In genomic region chr4:132133920-132134319, GRCm38 (mm10) we compare ENCODE assay signal across 28 mouse cellular contexts. TPM values are rescaled to one million over a fixed set of nuclear protein-coding genes. Genes with fewer than 3 reads are reported as not detected.
A peak's percentile ranks its signal among the peaks of the same experiment; 100 is the strongest.
DNase-seq lines count a peak whose midpoint lies in the region; ATAC-seq and TF ChIP-seq lines count a peak whose summit lies in the region.
"Had no signal": no experiment of that assay in that cellular context is flagged by ENCODE, and none has a peak within 500 bp of the region (broad histone marks: within the 10 kb centered on the region; RNA-seq: fewer than 3 reads in every experiment).

No protein-coding gene starts in this region.

- TF ChIP-seq CTCF in layer of hippocampus, adult 2 months (conservative IDR thresholded peaks at IDR 0.05), result peak; percentile 23; the same call in 1 of the 2 replicates
- TF ChIP-seq CTCF in small intestine, adult 2 months (IDR thresholded peaks at IDR 0.05; ENCODE audit: extremely low read depth, insufficient read length, insufficient replicate concordance, low read depth, low read length), result no peak

- no peak overlapping the region for H3K27ac ChIP-seq in layer of hippocampus, adult 2 months
- peak overlapping the region; percentile 37; the same call in 1 of the 2 replicates for H3K27ac ChIP-seq in small intestine, adult 2 months (ENCODE audit: insufficient read depth, low read depth, low read length)
- no peak overlapping the region for H3K27ac ChIP-seq in forebrain, embryonic 11.5 days (ENCODE audit: low read depth, low read length)
- H3K27ac ChIP-seq in forebrain, embryonic 12.5 days, result no peak overlapping the region
- no peak overlapping the region for H3K27ac ChIP-seq in heart, embryonic 10.5 days
- H3K27ac ChIP-seq: embryonic facial prominence, embryonic 12.5 days; forebrain, embryonic 13.5 days; gastrocnemius, adult 2 months; hindbrain, embryonic 15.5 days; kidney, embryonic 15.5 days; left cerebral cortex, adult 2 months; liver, embryonic 13.5 days; midbrain, embryonic 13.5 days had no signal

- no peaks in the 10 kb centered on the region for H3K36me3 ChIP-seq in small intestine, adult 2 months (ENCODE audit: control insufficient read depth, insufficient read depth, low read length)
- no peaks in the 10 kb centered on the region for H3K36me3 ChIP-seq in forebrain, embryonic 11.5 days (ENCODE audit: control insufficient read depth, insufficient read depth, low read length)
- H3K36me3 ChIP-seq in forebrain, embryonic 12.5 days (replicated peaks), result no peaks in the 10 kb centered on the region; the same call in 1 of the 2 replicates
- no peaks in the 10 kb centered on the region for H3K36me3 ChIP-seq in heart, embryonic 10.5 days
- H3K36me3 ChIP-seq: embryonic facial prominence, embryonic 12.5 days; G1E; hindbrain, embryonic 15.5 days; kidney, embryonic 15.5 days; liver, embryonic 13.5 days; midbrain, embryonic 13.5 days had no signal

- no peak overlapping the region for H3K4me3 ChIP-seq in layer of hippocampus, adult 2 months
- no peak overlapping the region for H3K4me3 ChIP-seq in small intestine, adult 2 months (ENCODE audit: low read depth, low read length)
- H3K4me3 ChIP-seq in forebrain, embryonic 11.5 days (ENCODE audit: low read depth, low read length), result no peak overlapping the region
- H3K4me3 ChIP-seq in forebrain, embryonic 12.5 days (replicated peaks), result no peak overlapping the region
- H3K4me3 ChIP-seq in heart, embryonic 10.5 days, result no peak overlapping the region
- H3K4me3 ChIP-seq: embryonic facial prominence, embryonic 12.5 days; forebrain, embryonic 13.5 days; gastrocnemius, adult 2 months; hindbrain, embryonic 15.5 days; kidney, embryonic 15.5 days; left cerebral cortex, adult 2 months; liver, embryonic 13.5 days; midbrain, embryonic 13.5 days had no signal

- peak; percentile 11 for DNase-seq in cerebellum, adult 11 months
- DNase-seq in cerebellum, postnatal 4 days (ENCODE audit: low spot score in 2 of 2), result no peak
- DNase-seq in layer of hippocampus, adult 2 months (ENCODE audit: low spot score in 2 of 2), result no peak
- DNase-seq in layer of hippocampus, adult 9-11 months, result no peak
- no peak for DNase-seq in forebrain, embryonic 11.5 days (ENCODE audit: low spot score)
- no peak for DNase-seq in heart, embryonic 10.5 days (ENCODE audit: low spot score)
- DNase-seq: adrenal gland, postnatal 25 days; gastrocnemius, adult 2 months; heart, postnatal 4 days; kidney, postnatal 4 days; liver, embryonic 13.5 days; lung, adult 2 months; lung, postnatal 14 days; right cerebral cortex, postnatal 14 days had no signal

- no peak for ATAC-seq in forebrain, embryonic 11.5 days (replicated peaks; ENCODE audit: low FRiP score)
- ATAC-seq in forebrain, embryonic 12.5 days (ENCODE audit: low FRiP score), result no peak
- ATAC-seq: forebrain, embryonic 13.5 days; midbrain, embryonic 13.5 days had no signal

- WGBS in small intestine, adult 2 months, result 49% methylated on average over 16 of the region's 16 CpGs
- 68% methylated on average over 16 of the region's 16 CpGs for WGBS in forebrain, embryonic 11.5 days
- WGBS in forebrain, embryonic 12.5 days, result 75% methylated on average over 16 of the region's 16 CpGs
- 67% methylated on average over 16 of the region's 16 CpGs for WGBS in heart, embryonic 10.5 days

- H3K4me1 ChIP-seq in small intestine, adult 2 months (ENCODE audit: control insufficient read depth, insufficient read depth, insufficient read length, low read length), result peaks cover 19% of the 10 kb centered on the region; the same call in 1 of the 2 replicates
- peaks cover 8% of the 10 kb centered on the region; the same call in 1 of the 2 replicates for H3K4me1 ChIP-seq in forebrain, embryonic 11.5 days (replicated peaks; ENCODE audit: control insufficient read depth, insufficient read depth, low read length)
- peaks cover 15% of the 10 kb centered on the region for H3K4me1 ChIP-seq in forebrain, embryonic 12.5 days
- peaks cover 38% of the 10 kb centered on the region for H3K4me1 ChIP-seq in heart, embryonic 10.5 days
- H3K4me1 ChIP-seq: embryonic facial prominence, embryonic 12.5 days; kidney, embryonic 15.5 days; liver, embryonic 13.5 days had no signal

- H3K27me3 ChIP-seq in small intestine, adult 2 months (ENCODE audit: control insufficient read depth, insufficient read depth, low read length), result no peaks in the 10 kb centered on the region
- H3K27me3 ChIP-seq in forebrain, embryonic 11.5 days (ENCODE audit: control insufficient read depth, insufficient read depth, low read length), result no peaks in the 10 kb centered on the region
- no peaks in the 10 kb centered on the region for H3K27me3 ChIP-seq in forebrain, embryonic 12.5 days
- peaks cover 10% of the 10 kb centered on the region; the same call in 1 of the 2 replicates for H3K27me3 ChIP-seq in heart, embryonic 10.5 days (ENCODE audit: insufficient read depth, poor library complexity, severe bottlenecking)
- H3K27me3 ChIP-seq: embryonic facial prominence, embryonic 12.5 days; forebrain, embryonic 13.5 days; hindbrain, embryonic 15.5 days; kidney, embryonic 15.5 days; midbrain, embryonic 13.5 days had no signal

- no peak overlapping the region for H3K4me2 ChIP-seq in forebrain, embryonic 11.5 days (ENCODE audit: low read depth, low read length, severe bottlenecking)
- no peak overlapping the region for H3K4me2 ChIP-seq in forebrain, embryonic 12.5 days
- H3K4me2 ChIP-seq: embryonic facial prominence, embryonic 12.5 days; forebrain, embryonic 13.5 days; hindbrain, embryonic 15.5 days; kidney, embryonic 15.5 days; liver, embryonic 13.5 days; midbrain, embryonic 13.5 days had no signal

- no peak overlapping the region for H3K9ac ChIP-seq in forebrain, embryonic 11.5 days (ENCODE audit: low read length)
- no peak overlapping the region for H3K9ac ChIP-seq in forebrain, embryonic 12.5 days
- H3K9ac ChIP-seq: embryonic facial prominence, embryonic 12.5 days; forebrain, embryonic 13.5 days; hindbrain, embryonic 15.5 days; kidney, embryonic 15.5 days; liver, embryonic 13.5 days; midbrain, embryonic 13.5 days had no signal

- no peaks in the 10 kb centered on the region for H3K9me3 ChIP-seq in forebrain, embryonic 11.5 days (ENCODE audit: control insufficient read depth, low read length)
- 0 out of 2 replicates have a peak, but pooled peaks cover 3% of the 10 kb centered on the region for H3K9me3 ChIP-seq in forebrain, embryonic 12.5 days
- H3K9me3 ChIP-seq in heart, embryonic 10.5 days, result no peaks in the 10 kb centered on the region
- H3K9me3 ChIP-seq: embryonic facial prominence, embryonic 12.5 days; forebrain, embryonic 13.5 days; G1E; hindbrain, embryonic 15.5 days; kidney, embryonic 15.5 days; liver, embryonic 13.5 days; midbrain, embryonic 13.5 days had no signal

- TF ChIP-seq POLR2A in small intestine, adult 2 months (IDR thresholded peaks at IDR 0.05; ENCODE audit: low read depth, low read length), result no peak

RNA-seq across cellular contexts. Expression of gene Oprd1, which starts 10.4 kb away (rescaled TPM):
- total RNA-seq in layer of hippocampus, adult 2 months (2021), result 10 to 100 TPM in 1 of 2 experiments, 1 to 10 TPM in 1; 9.2 to 10.4 TPM
- polyA plus RNA-seq in small intestine, adult 2 months (2012; rRNA removed), result 0.28 and 0.60 TPM in 2 replicates
- polyA plus RNA-seq in forebrain, embryonic 11.5 days (2014; fragmentation: Nextera tagmentation; extraction: Ambion mirVana), result not detected in 2 replicates
- 0.06 and 0.15 TPM in 2 replicates for polyA plus RNA-seq in forebrain, embryonic 12.5 days (2016; fragmentation: Nextera tagmentation; extraction: Ambion mirVana)
- 1.00 and 1.1 TPM in 2 replicates for polyA plus RNA-seq in heart, embryonic 10.5 days (2016; fragmentation: Nextera tagmentation; extraction: Ambion mirVana)
- total RNA-seq: gastrocnemius, adult 2 months; megakaryocyte, adult 5-6 weeks had no signal
- polyA plus RNA-seq: G1E had no signal

RNA-seq across cellular contexts. Expression of gene Epb41, which starts 58.8 kb away (rescaled TPM):
- total RNA-seq in layer of hippocampus, adult 2 months (2021), result 10 to 100 TPM; 21.5 to 23.2 TPM
- polyA plus RNA-seq in small intestine, adult 2 months (2012; rRNA removed), result 11.1 and 15.7 TPM in 2 replicates
- polyA plus RNA-seq in forebrain, embryonic 11.5 days (2014; fragmentation: Nextera tagmentation; extraction: Ambion mirVana), result 135 and 145 TPM in 2 replicates
- 136 and 158 TPM in 2 replicates for polyA plus RNA-seq in forebrain, embryonic 12.5 days (2016; fragmentation: Nextera tagmentation; extraction: Ambion mirVana)
- polyA plus RNA-seq in heart, embryonic 10.5 days (2016; fragmentation: Nextera tagmentation; extraction: Ambion mirVana), result 73.5 and 78.8 TPM in 2 replicates

RNA-seq across cellular contexts. Expression of gene Gm10300, which starts 59.4 kb away (rescaled TPM):
- total RNA-seq in layer of hippocampus, adult 2 months (2021), result not detected
- polyA plus RNA-seq in small intestine, adult 2 months (2012; rRNA removed), result 0.06 TPM in 2 replicates
- polyA plus RNA-seq in forebrain, embryonic 11.5 days (2014; fragmentation: Nextera tagmentation; extraction: Ambion mirVana), result not detected in 2 replicates
- polyA plus RNA-seq in forebrain, embryonic 12.5 days (2016; fragmentation: Nextera tagmentation; extraction: Ambion mirVana), result 0.08 TPM in 1 of 2 replicates, not detected in the other
- polyA plus RNA-seq in heart, embryonic 10.5 days (2016; fragmentation: Nextera tagmentation; extraction: Ambion mirVana), result 0.10 TPM in 1 of 2 replicates, not detected in the other
- total RNA-seq: layer of hippocampus, postnatal 10 days; left cerebral cortex, adult 2 months had no signal
- polyA plus RNA-seq: brain, embryonic 14.5 days; embryonic facial prominence, embryonic 12.5 days; forebrain, embryonic 13.5 days; hindbrain, embryonic 15.5 days; intestine, embryonic 14.5 days; midbrain, embryonic 13.5 days; neural tube, embryonic 11.5 days had no signal
